Mouse (Mus musculus) spleen, embryonic (tissue): ENCODE data around the gene Ttc17.

ENCODE experiments used
- CTCF ChIA-PET: fragments of 350-600 bp; sonication (Branson Sonifier 250); formaldehyde crosslinking; loops from one replicate; lab custom pipeline; 2022; lab: Charles Lee

Ttc17 gene

GRCm38 (mm10) chr2:94254102-94254501 lies 152.4 kb downstream of the Ttc17 start:
- CTCF ChIA-PET, result no interaction called here
